Mouse (Mus musculus): Measurements from ENCODE around the gene Parvg.

GRCm38 (mm10) chr15:84348769-84349168 lies 24.9 kb downstream of the Parvg start:
- TF ChIP-seq CTCF (IDR thresholded peaks at IDR 0.05; ENCODE audit: low read depth) (no peak), EP300 (IDR thresholded peaks at IDR 0.05; ENCODE audit: low read depth) (no peak)
